Mouse (Mus musculus): ENCODE data around the gene Ank2.

- TF ChIP-seq CTCF (IDR thresholded peaks at IDR 0.05; ENCODE audit: control insufficient read depth, insufficient read depth, insufficient replicate concordance, low read depth, low read length) = no peak
- no peak for TF ChIP-seq POLR2A (IDR thresholded peaks at IDR 0.05; ENCODE audit: control insufficient read depth, low read depth, low read length)
Measured at GRCm38 (mm10) chr3:127376901-127377460, 122.2 kb downstream of the Ank2 start.
